Mouse (Mus musculus): ENCODE results near the gene Pnma1.

Pnma1 gene

DNA sequence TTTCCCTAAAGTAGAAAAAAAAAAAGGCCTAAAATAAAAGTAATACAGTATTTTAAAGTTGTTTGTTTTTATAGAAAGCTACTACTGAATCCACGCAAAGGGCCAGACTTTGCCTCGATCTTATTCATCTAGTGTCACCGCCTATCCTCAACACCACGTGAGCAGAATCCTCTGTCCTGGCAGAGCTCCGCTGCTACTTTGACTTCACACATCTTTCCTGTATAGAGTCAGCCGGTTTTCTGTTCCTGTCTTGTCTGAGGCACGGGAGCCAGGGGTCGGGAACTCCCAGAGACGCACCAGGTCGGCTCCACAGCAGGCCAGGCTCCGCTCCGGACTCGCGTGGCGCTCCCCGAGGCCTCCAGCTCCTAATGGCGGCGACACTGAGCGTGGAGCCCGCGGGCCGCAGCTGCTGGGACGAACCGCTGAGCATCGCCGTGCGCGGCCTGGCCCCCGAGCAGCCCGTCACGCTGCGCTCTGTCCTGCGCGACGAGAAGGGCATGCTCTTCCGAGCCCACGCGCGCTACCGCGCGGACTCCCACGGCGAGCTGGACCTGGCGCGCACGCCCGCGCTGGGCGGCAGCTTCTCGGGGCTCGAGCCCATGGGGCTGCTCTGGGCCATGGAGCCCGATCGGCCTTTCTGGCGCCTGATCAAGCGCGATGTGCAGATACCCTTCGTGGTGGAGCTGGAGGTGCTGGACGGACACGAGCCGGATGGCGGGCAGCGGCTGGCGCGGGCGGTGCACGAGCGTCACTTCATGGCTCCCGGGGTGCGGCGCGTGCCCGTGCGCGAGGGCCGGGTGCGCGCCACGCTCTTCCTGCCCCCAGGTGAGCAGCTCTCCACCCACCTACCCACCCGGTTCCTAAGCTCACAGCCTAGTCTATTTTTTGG, 47.4 kb downstream of the Pnma1 start, which contains the start of gene Acot6:
Acot6 (plus strand) TSS at position 51 of the 889 bp plus-strand sequence.
- peak; percentile 28 to 33 for DNase-seq

DNA sequence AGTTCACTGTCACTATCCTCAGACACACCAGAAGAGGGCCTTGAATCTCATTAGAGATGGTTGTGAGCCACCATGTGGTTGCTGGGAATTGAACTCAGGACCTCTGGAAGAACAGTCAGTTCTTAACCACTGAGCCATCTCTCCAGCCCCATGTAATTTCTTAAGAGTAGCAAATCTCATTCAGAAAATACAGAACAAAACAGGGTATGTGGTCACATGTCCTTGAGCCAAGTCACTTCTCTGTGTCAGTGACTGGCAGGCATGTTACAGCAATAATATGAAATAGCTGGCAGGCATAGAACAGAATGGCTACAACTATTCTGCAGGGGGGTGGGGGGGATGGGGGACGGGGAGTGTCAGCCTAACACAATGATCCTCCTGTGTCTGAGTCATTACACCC, 48.2 kb downstream of the Pnma1 start:
- no peak for DNase-seq

GRCm38 (mm10) chr12:84099605-84100004, 48.7 kb downstream of the Pnma1 start:
- no peak for DNase-seq
